Mouse (Mus musculus) G1E (cell line): Measurements from ENCODE around the gene Ckm.

ENCODE experiments used
- CTCF ChIP-seq: IDR thresholded peaks from 2 replicates; pipeline ENCODE4 v1.5.1; 2012; ENCODE audit warnings: low read depth, low read length, inconsistent platforms, mixed read lengths
- GATA1 ChIP-seq: IDR thresholded peaks from 2 replicates; pipeline ENCODE4 v1.6.1; 2012; ENCODE audit warnings: borderline replicate concordance, low read length, inconsistent platforms, mixed read lengths
- GATA2 ChIP-seq: IDR thresholded peaks from 2 replicates; pipeline ENCODE4 v1.6.1; 2012; ENCODE audit warnings: low read depth, low read length, inconsistent platforms, borderline replicate concordance
- POLR2AphosphoS5 ChIP-seq: IDR thresholded peaks from 2 replicates; pipeline ENCODE4 v1.6.1; 2012; ENCODE audit warnings: low read depth, low read length, inconsistent platforms; ENCODE audit not compliant: insufficient replicate concordance
- TAL1 ChIP-seq: conservative IDR thresholded peaks from 2 replicates; pipeline ENCODE4 v1.6.1; 2012; ENCODE audit warnings: low read depth, low read length, inconsistent platforms, mixed read lengths

- no peak for TF ChIP-seq CTCF
- no peak for TF ChIP-seq GATA1
- TF ChIP-seq TAL1: no peak
- no peak for TF ChIP-seq POLR2AphosphoS5
- no peak for TF ChIP-seq GATA2
These were observed 48.3 kb upstream of the Ckm start for GRCm38 (mm10) chr7:19356311-19356710.
